Mouse (Mus musculus) kidney, postnatal 10 days (tissue): ENCODE data around the gene Cytl1.

ENCODE experiments used
- DNase-seq: peaks from one replicate; pipeline ENCODE4 v3.0.0; 2021; ENCODE audit warnings: mixed read lengths

The Cytl1 gene

DNA sequence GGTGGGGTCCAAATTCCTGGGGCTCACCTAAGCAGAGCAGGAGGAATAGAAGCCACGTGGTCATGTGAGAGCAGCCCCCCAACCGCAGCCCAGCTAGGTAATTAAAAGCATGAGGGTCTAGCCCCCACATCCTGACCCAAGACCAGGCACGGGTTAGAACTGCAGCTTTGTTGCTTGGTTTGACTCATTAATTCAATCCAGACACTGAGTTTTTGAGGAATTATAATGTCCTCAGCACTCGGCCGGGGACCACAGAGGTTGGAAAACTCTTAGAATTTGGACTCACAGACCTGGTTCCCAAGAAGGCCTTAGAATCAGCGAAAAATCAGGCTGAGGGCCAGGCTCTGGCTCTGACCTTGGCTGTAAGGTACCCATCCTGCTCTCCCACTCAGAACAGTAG is 35.6 kb downstream of the Cytl1 start:
- DNase-seq, result no peak

DNA sequence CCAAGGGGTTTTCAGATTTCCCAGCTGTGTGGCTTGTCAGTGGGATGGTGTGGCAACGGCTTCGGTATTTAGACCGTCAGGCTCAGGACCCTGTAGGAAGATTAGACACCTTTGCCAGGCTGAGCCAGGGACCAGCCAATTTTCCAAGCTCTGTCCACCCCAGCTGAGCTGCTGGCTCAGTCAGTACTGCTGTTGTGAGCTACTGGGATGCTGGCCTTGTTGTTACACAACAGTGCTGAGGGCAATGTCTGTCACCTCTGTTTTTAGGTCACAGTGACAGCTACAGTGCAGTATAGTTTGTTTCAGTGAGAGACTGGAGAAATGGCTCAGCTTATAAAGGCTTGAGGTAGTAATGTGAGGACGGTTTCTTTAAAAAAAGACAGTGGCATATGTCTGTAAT is 38.7 kb downstream of the Cytl1 start:
- DNase-seq, result no peak

DNA sequence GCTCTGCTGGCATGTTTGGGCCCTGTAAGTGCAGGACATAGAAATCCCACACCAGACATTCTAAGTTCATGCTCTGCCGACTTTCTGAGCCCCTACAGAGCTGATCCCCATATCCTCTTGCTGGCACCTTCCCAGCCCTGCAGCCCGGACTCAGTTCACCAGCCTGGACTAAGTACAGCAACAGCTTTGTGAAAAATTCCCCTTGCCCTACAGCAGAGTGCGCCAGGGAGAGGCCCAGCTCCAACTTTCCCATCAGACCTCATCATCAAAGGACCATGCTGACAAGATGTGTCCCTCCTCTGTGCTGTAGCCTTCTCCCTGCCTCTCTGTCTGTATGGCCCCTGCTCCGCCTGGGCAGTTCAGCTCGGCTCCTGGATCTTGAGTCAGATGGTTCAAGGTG is 40.4 kb downstream of the Cytl1 start:
- no peak for DNase-seq

DNA sequence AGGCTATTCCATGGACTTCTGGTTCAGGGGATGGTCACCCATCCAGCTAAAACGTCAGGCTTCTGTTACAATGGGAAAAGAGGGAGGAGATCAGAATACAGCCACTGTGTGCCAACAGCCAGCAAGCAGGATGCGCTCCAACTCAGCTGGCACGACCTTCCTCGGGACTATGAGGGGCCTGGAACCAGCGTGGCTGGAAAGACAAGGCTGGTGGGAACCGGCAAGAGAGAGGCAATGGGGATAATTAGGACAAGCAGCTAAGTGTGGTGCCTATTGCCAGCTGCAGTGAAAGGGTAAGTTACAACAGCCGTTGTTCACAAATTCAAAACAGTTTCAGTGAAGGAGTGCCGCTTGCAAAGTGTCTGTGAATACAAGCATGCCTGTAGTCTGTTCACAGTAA is 48.0 kb downstream of the Cytl1 start:
- DNase-seq, result no peak

DNA sequence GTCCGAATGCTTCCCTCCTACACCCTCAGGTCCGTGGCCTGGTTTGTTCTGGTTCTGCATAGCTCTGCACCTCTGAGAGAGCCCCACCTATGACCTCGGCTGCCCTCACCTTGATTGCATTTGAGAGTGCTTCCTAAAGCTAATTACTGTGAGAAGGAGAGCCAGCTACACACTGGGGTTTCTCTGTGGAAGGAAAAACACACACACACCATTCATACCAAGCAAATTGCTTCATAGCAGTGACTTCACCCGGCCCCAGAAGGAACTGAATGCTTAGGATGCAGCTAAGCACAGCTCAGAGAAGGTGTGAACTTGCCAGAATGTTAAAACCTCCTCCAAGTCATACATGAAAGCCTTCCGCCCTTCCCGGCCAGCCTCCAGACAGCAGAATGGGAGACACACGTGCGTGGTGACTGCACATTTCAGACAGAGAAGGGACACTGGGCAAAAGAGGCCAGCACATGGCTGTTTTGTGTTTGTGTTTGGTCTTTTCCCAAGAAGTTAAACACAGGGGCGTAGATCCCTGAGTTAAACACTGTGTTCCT is 49.6 kb downstream of the Cytl1 start:
- DNase-seq, result no peak
